Mouse (Mus musculus): Measurements from ENCODE around the gene Fgfr2.

Gene Fgfr2

DNA sequence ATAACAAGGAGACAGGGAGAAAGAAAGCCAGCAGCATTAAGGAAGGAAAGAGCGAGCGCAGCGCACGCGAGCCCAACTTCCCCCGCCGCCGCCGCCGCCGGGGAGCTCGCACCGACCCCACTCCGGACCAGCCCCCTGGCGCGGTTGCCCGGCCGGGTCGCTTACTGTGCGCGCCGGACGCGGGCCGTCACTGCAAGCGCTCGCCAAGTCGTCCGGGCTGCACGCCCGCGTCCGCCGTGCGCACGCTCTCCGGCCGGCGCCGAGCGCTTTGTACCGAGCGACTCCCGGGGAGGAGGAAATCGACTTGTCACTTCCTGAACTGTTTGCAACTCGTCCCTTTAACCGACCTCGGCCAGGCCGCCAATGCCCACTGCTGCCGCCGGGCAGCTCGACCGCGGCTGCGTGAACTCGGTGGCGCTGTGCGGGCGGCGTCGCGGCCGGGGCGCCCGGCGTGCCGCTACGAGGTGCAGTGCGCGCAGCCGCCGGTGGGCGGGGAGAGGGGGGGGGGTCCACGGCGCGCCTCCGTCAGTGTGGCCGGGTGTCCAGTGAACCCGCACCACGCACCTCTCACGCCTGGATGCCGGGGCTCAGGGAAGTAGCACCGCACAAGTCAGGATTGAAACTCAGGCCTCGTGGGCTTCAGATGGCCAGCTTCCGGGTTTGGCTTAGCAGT, 309.6 kb downstream of the Fgfr2 start, which contains the start of gene Fam53b:
Fam53b (minus strand) TSS at position 471 of the 673 bp plus-strand sequence.
- DNase-seq, result peak; percentile 67

DNA sequence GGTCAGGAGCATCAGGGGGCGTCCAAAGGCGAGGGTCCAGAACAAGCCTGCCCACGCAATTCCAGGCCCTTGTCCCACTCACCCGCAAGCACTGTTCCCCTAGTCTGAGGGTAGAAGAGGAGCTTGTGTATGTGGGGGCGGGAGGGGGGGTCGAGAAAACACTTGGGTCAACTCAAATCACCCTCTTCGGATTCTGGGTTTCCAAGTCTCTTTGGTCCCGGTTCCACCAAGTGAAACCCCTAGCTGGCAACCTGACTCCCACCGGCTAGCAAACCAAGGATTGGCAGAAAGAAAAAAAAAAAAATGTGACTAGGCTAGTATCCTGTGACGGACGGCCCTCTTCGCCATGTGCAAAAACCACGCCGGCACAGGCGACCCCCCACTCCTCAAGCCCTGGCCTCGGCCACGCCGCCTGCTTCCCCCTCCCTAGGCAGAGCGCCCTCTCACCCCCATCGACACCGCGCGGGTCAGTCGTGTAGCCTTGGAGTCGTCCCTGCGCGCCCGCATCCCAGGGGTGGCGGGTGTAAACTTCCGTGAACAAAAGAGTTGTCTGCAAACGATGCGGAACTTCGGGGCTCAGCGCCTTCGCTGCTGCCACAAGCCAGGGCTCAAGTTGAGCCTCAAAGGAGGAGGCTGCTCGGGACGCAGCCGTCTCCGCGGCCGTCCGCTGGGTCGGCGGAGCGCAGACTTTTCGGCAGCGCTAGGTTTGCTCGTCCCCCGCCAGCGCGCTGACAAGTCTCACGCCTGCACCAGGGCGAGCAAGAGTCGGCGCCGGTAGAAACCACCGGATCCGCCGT, 310.3 kb downstream of the Fgfr2 start:
- no peak for DNase-seq

DNA sequence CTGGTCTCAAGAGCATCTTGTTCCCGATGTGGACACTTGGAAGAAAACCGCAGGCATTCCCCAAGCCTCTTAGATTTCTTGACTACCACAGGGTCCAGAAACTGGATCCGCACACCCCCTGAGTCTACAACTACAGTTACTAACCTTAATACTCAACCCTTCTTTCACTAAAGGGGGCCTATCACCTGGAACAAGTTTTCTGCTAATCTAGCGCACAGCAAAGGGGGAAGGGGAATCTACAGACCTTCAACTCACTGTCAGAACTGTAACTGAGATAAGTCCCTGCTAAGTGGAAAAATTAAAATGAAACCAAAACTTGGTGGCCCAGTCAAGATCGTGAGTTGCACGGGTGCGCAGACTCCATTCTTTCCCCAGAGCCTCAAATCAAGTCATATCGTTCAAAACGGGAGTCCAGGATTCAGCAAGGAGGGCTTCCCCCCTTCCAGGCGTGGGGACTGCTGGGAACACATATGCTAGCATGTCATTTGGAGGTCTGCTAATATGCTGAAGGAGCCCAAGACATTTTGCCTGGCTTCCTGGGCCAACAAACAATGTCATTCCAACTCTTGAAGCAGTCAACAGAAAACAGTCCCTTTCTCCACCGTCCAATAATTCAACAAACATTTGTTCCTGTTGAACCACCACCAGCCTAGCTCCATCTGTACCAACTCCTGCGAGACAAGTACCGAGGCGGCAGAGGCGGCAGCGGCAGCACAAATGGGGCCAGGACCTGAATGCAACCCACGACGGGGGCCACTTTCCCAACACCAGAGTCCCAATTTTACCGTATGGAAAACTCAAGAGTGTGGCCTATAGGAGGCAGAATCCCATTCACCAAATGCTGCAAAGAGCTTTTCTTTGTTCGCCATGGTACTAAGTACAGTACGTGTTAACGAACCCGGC, 311.2 kb downstream of the Fgfr2 start:
- no peak for DNase-seq

DNA sequence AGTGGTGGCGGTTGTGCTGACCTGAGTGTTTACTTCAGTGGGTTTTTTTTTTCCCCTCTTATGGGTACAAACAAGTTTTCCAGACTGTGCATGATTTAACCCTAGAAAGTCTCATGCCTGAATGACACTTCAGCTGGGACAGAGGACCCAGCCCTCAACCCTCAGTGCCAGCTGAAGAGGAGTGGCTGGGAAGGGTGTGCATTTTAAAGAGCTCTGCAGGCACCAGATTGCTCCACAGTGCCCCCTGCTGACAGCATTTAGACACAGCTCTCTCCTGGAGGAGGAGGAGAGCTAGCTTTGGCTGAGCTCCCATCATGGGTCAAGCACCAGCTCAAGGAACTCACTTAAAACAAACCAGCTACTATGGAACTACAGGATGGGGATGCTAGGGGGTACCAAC, 312.3 kb downstream of the Fgfr2 start:
- peak; percentile 87 for DNase-seq

DNA sequence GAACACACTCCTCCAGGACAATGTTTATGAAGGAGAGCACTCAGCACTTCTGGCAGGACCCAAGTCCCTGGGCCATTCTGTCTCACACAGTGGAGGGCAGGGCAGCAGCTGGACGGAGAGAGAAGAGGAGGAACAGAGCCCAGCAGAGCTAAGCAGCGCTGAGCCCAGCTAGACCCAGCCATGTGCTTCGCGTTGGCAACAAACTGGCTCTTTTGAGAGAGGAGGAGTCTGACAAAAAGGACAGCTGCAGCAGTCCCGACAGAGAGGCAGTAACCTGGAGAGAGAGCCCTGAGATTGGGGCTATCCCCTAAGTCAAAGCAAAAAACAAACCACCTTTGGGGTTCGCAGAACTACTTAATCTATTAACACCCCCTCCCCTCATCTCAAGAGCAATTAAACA, 312.8 kb downstream of the Fgfr2 start:
- DNase-seq, result peak; percentile 84

DNA sequence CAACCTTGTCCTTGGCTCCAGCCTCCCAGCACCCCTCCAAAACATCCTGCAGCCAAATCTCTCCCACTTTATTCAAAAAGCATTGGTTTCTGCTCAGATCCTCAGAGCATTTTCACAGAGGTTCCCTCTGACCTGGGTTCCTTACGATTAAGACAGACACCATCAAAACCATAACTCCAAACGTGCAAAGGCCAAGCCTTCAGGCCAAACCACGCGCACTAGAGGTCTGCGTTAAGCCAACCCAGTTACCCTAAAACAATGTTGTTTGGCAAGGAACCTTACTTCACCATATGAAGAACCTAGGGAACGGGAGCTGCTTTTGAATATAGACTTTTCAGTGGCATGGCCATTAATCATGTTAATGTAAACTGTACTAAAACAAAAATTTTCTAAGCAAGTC, 313.4 kb downstream of the Fgfr2 start:
- DNase-seq, result no peak

DNA sequence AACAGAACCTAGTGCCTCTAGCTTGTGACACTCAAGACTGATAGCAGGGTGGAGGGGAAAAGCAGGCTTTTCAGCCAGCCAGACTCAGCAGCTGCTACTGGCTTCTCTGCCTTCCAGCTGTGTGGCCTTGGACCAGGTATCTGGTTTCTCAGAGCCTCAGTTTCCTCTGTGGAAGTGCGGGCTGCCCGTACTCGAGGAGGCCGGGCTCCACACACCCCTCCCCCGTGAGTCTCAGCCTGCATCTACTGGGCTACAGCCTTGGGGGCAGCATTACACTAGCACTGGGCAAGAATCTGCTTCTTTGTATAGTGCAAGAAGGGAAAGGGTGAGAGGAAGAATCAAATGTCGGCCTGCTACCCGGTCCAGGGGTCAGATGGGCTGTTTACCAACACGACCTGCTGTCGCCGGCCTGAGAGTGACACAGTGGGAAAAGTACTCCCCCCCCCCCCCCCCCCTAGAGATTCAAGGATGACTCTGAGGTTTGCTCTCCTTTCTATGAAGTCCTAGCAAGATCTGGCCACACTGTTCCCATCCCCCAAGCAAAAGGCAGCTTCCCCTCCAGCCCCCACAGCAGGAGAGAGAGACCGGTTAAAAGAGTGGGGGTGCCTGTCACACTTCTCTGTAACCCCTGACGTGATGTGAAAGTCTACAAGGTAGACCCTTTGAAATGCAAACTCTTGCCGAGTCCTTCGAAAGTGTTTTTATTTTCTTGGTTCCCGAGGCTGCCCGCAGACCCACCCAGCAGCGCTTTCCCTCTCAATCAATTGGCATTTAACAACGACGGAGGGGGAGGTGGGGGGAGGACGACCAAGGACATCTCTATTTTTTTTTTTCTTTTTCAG, 314.1 kb downstream of the Fgfr2 start:
- DNase-seq, result no peak

DNA sequence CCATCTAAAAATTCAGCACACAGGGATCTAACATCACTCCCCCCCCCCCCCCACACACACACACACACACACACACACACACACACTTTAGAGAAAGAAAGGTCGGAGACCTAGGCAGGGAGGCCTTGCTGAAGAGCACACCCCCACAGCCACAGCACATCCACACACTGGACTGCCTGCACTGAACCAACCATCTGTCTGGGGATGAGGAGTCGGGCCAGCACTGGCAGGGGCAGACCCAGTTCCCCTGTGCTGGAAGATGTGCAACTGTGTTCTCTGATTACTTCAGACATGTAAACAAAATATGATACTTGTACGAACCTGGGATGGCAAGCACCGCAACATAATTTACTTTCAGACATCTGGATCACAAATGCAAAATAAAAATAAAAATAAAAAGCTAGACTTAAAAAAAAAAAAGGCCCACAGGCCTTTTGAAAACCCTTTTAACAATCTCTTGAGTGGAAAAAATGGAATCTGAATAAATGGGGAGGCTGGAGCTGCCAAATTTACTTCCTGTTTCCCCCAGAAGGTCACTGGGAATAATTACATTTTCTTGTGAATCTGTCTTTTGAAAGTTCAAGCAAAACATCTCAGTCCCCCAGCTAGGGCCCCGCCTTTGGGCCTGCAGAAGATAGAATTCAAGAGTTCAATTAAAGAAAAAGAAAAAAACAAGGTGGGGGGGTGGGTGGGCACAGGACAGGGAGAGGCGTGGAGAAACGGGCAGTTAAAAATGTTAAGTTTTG, 314.9 kb downstream of the Fgfr2 start:
- DNase-seq, result no peak

DNA sequence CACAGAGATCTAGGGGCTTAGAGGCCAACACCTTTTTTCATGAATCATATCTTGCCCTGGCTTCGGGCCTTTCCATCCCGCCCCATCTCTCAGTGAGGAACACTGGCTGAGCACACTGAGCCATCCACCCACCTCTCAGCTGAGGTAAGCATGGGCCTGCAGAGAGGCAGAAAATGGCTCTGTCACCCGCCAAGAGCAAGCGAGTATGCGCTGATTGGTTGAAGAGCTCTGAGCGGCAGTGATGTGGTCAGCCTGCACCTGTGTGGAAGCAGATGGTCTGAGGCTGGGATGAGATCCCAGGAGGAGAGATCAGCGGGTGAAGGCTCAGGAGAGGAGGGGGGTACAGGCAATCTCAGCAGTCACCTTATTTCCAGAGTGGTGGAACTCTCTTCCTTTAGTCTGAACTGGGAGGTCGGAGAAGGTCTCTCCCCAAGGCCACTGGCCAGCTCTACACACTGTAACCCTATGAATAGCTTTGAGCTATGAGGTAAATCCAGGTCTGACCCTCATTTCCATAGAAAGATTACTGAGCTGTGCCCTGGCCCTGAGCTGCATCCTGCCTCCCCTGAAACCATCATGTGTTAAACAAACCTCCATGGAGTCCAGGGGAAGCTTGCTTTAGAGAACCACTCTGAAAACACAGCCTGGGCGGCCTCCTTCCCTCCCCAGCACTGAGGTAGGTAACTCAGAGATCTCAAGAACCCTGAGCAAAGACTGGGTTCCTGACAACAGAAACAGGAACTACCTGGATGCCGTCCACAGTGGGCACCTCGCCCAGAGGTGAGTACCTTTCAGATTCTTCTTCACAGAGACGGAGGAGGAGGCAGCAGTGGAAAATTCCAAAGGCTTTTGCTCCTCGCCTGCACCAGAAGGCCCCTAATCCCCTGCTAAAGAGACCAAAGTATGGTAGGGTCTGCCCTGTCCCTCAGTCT, 316.0 kb downstream of the Fgfr2 start:
- DNase-seq, result no peak

DNA sequence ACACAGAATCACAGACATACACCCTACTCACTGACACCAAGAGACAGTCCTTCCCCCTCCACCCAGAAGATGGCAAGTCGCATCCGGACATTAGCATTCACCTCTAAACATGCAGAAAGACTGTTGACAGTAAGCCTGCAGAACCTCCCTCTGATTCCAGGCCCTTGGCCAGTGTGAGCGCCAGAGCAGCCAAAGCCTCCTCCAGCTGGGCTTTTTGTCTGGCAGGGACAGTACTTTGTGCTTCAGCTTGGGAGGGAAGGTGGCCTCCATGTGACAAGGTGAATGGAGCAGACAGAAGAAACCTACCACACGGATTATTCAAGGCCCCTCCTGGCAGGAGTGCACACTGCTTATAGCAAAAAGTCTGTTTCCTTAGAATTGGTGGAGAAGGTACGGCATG, 316.9 kb downstream of the Fgfr2 start:
- no peak for DNase-seq

DNA sequence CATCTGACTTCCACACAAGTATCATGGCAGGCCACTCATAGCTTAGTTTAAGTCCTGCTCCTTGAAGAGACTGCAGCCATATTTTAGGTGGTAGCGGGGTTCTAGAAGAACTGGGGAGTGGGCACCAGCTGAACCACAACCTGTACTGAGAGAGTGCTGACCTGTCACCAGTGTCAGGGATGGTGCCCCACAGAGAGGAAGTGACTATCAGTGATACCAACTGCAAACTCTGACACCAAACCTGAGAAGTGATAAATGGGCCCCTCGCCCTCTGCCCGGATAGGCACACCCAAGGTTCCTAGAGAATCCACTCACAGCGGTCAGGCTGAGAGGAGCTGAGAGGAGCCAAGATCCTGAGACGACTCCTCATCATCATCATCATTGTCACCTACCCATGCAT, 318.2 kb downstream of the Fgfr2 start:
- no peak for DNase-seq

DNA sequence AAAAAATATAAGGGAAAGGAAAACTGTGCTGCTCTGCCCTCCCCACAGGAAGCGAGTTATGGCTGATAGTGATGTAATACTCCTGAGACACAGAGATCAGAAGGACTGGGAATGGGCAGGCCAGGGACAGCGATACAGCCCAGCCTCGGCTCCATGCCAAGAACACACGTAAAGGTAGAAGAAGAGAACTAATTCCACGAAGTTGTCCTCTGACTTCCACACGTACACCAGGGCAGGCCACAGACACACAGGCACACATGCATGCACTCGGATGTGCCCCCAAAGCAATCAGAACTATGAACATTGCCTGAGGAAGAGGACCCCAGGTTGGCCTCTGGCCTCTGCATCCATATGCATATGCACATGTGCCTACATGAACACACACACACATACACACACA, 318.7 kb downstream of the Fgfr2 start:
- no peak for DNase-seq

DNA sequence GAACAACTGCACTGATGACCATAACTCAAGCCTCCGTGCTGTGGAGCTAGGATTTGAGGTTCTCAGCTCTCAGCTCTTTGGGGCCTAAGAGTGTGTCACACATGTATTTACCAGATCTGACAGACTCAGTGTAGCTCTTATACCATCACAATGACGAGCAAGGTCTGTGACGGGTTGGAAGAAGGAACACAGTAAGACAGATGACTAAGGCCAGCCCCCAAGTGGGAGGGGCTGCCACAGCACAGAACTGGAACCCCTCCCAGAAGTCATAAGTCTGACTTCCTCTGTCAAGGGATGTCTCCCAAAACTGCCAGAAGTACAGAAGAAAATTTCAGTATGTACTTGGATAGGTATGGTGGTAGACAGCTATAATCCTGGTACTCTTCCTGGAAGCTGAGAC, 319.2 kb downstream of the Fgfr2 start:
- DNase-seq, result no peak

DNA sequence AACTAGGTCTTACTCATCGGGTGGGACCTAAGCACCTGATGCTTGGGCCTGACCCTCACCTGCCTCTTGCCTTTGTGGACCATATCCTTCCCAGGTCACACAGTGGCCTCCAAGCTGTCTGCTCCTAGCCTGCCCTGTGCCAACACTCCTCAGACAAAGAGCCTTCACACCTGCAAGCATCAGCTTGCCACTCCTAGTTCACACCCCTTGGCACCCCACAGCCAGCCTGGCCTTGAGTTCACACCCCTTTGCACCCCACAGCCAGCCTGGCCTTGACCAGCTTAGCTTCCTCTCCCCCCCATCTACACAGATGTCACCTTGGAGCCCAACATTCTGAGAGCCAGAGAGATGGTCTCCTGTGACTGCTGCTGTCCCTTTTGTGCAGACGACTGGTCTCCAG, 319.8 kb downstream of the Fgfr2 start:
- DNase-seq, result no peak

DNA sequence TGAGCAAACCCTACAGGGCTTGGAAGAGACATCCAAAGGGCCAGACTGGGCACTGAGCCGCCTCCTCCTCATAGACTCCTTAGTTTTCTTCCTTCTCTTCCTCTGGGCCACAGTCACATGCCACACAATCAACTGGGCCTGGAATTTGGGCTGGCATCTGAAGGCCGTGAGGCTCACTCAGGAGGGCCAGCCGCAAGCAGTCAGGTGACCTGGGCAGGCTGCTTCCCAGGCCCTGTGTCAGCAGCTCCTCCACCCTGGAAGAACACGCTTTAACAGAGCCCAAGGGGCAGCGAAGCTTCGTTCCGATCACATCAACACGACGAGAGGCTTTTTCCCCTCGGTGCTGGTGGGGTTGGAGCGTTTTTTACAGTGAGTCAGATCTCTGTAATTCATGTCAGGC, 320.5 kb downstream of the Fgfr2 start:
- no peak for DNase-seq

DNA sequence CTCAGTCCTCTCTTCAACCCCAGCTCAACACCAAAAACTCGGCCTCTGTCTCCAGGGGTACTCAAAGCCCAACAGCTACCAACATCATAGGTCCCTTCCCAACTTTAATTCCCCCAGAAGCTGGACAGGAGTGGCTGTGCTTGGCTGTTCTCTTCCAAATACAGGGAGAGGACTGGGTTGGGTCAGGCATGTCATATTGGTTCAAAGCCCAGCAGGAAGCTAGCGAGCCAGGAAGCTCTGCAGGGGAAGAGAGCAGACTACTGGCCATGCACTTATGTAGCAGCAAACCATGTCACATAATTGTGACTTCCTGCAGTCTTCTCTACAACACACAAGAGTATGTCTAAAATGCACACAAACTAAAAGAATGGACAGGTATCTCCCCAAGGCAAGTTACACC, 321.1 kb downstream of the Fgfr2 start:
- no peak for DNase-seq

DNA sequence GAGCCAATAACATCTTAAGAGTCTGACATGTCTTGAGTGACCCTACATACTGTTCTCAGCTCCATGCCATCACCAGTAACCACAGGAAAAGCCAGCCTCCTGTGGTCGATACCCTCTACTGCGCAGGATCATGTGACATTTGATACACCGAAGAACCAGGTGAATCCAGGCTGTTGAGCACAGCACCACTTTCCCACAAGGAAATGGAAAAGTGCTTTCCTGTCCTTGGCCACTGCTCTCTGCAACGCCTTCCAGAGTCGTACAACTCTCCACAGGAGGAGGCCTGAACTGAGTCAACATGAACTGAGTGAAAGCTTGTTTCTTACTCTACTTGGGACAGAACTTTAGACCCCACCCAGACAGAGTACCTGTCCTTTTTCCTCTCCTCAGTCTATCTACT, 321.6 kb downstream of the Fgfr2 start:
- DNase-seq, result no peak

DNA sequence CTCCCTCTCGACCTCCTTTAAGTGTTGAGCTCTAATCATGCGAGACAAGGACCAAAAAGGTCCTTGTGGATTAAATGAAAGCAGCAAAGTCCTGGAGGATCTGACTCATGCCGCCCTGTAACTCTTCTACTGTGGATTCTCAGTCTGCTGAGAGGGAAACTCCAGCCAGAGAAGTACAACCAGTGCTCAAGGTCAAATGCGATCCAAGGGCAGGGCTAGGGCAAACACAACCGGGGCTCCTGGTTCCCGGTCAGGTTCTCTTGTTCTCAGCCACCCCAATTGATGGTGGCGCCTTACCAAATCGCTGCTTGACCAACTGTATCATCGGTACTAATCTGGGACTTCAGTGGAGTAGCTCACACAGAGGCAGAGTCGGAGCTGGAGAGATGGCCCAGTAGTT, 322.3 kb downstream of the Fgfr2 start:
- no peak for DNase-seq

DNA sequence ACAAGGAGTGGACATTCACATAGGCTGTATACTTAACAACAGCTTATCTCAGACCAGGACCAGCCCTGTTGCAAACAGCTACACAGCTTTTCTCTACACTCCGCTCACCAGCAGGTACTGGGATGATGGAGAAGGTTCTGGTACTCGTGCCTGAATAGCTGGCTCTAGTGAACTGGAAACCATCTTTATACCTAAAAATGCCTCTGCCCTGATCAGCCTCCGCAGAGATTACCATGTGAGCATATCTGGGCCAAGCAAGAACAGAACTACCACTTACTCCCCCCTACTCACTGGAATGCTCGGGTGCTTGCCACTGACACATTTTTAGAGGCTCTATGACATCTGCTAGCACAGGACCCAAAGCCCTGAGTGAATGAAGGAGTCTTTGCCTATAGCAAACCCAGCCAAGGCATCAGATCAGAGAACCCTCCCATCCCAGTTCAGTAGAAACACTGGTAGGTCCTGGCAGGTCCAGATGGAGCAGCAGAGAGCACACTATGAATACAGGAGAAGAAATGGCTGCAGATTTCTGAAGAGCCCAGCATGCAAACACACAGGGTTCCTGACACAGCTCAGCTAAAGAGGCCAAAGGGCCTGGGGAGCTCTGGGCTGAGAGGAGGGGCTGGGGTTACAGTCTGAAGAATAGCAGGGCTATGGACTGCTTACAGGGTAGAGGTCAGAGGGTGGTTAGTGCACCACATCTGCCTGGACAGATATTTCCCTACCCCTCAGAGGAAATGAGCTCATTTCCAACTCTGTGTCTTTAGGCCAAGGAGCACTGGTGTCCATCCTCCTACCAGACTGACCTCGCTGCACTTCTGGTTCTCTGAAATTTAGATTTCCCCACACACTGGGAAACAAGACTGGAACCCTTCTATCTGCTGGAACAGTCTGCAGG, 323.8 kb downstream of the Fgfr2 start:
- no peak for DNase-seq

DNA sequence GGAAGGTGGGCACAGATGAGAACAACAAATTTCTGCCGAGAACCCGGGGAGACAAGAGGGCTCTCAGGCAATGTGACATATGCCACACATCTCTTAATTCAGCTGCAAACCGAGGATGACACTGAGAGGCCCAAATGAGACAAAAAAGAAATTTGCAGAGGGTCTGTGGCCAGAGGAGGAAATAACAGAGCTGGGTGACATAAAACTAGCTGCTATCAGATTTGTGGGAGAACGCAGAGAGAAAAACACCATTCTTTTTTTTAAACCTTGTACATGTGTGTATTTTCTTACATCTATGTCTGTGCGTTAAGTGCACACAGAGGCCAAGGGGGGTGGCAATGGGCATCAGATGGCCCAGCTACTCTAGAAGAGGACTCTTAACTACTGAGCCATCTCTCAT, 328.0 kb downstream of the Fgfr2 start:
- DNase-seq, result no peak

Measured in layer of hippocampus, adult 9-11 months (tissue).